Mouse (Mus musculus) CH12.LX (cell line): Measurements from ENCODE around the gene Aldh3b2. TPM values are rescaled to one million over a fixed set of nuclear protein-coding genes. Genes with fewer than 3 reads are reported as not detected.

Experiments used
- DNase-seq: peaks from one replicate; pipeline ENCODE4 v3.0.0-alpha.2; 2013; ENCODE audit errors: extremely low read depth
- H3K27ac ChIP-seq: 2 replicates; pipeline ENCODE4 v1.5.1; 2012; ENCODE audit warnings: low read depth, mild to moderate bottlenecking, control low read depth, moderate library complexity; ENCODE audit not compliant: insufficient read depth
- H3K27me3 ChIP-seq: replicated peaks from 2 replicates; pipeline ENCODE3; 2012; ENCODE audit warnings: inconsistent platforms
- H3K36me3 ChIP-seq, 2 experiments: replicated peaks in 1 of 2; 2 replicates each; pipeline versions ENCODE3 to v1.6.1; 2012; ENCODE audit warnings: inconsistent platforms in 1 of 2, low read length in 1 of 2, mild to moderate bottlenecking in 1 of 2, mixed read lengths in 1 of 2, moderate library complexity in 1 of 2; ENCODE audit not compliant: control insufficient read depth in 1 of 2, insufficient read depth in 1 of 2
- H3K4me1 ChIP-seq, 2 experiments: 2 replicates each; pipeline ENCODE4 v1.6.1; 2012; ENCODE audit warnings: inconsistent platforms in 1 of 2, moderate library complexity in 1 of 2; ENCODE audit not compliant: insufficient read depth in 2 of 2, control insufficient read depth in 1 of 2
- H3K4me2 ChIP-seq: 2 replicates; pipeline ENCODE4 v1.6.1; 2012; ENCODE audit warnings: low read depth, mild to moderate bottlenecking, control low read depth; ENCODE audit not compliant: poor library complexity, insufficient read depth, severe bottlenecking
- H3K4me3 ChIP-seq, 3 experiments: fragments of 150-350 bp in 1 of 3; sonication (generic) in 1 of 3; replicated peaks in 1 of 3; 2 replicates each; pipeline versions ENCODE3 to v1.5.1; 2011 to 2012; ENCODE audit warnings: low read depth in 2 of 3, low read length in 2 of 3, mild to moderate bottlenecking in 2 of 3, moderate library complexity in 2 of 3, control low read depth in 1 of 3, improper control_type of control experiment in 1 of 3, inconsistent platforms in 1 of 3, mixed read lengths in 1 of 3; ENCODE audit not compliant: poor library complexity in 1 of 3
- H3K79me2 ChIP-seq: replicated peaks from 2 replicates; pipeline ENCODE4 v1.6.1; 2012; ENCODE audit warnings: mild to moderate bottlenecking, moderate library complexity; ENCODE audit not compliant: control insufficient read depth, poor library complexity, insufficient read depth, severe bottlenecking; ENCODE audit errors: extremely low read depth
- H3K9ac ChIP-seq: 2 replicates; pipeline ENCODE4 v1.6.1; 2012; ENCODE audit warnings: low read depth, mild to moderate bottlenecking, control low read depth, moderate library complexity; ENCODE audit not compliant: insufficient read depth
- H3K9me3 ChIP-seq: replicated peaks from 2 replicates; pipeline ENCODE3; 2012; ENCODE audit warnings: low read length, inconsistent platforms, mixed read lengths
- CHD2 ChIP-seq: IDR thresholded peaks from 2 replicates; pipeline ENCODE4 v1.6.1; 2011; ENCODE audit warnings: low read length, improper control_type of control experiment
- CTCF ChIP-seq, 2 experiments: IDR thresholded peaks in 1 of 2; conservative IDR thresholded peaks in 1 of 2; 2 replicates each; pipeline ENCODE4 v1.5.1; 2011 to 2012; ENCODE audit warnings: low read depth in 2 of 2, low read length in 2 of 2, improper control_type of control experiment in 1 of 2, inconsistent platforms in 1 of 2, mild to moderate bottlenecking in 1 of 2, moderate library complexity in 1 of 2
- E2F4 ChIP-seq: IDR thresholded peaks from 2 replicates; pipeline ENCODE4 v1.6.1; 2011; ENCODE audit warnings: low read depth, low read length, improper control_type of control experiment; ENCODE audit not compliant: insufficient replicate concordance
- EP300 ChIP-seq: IDR thresholded peaks from 2 replicates; pipeline ENCODE4 v1.6.1; 2011; ENCODE audit warnings: low read length, improper control_type of control experiment
- GABPA ChIP-seq: IDR thresholded peaks from 2 replicates; pipeline ENCODE4 v1.6.1; 2012; ENCODE audit warnings: low read depth, low read length, improper control_type of control experiment, inconsistent platforms; ENCODE audit not compliant: insufficient replicate concordance
- JUN ChIP-seq: IDR thresholded peaks from 2 replicates; pipeline ENCODE4 v1.6.1; 2011; ENCODE audit warnings: low read depth, mild to moderate bottlenecking, low read length, improper control_type of control experiment, moderate library complexity; ENCODE audit not compliant: insufficient read depth
- JUND ChIP-seq: conservative IDR thresholded peaks from 2 replicates; pipeline ENCODE4 v1.6.1; 2011; ENCODE audit warnings: low read depth, low read length, improper control_type of control experiment
- KAT2A ChIP-seq: IDR thresholded peaks from 2 replicates; pipeline ENCODE4 v1.6.1; 2012; ENCODE audit warnings: low read length, improper control_type of control experiment, inconsistent platforms; ENCODE audit not compliant: insufficient replicate concordance
- MAFK ChIP-seq: IDR thresholded peaks from 2 replicates; pipeline ENCODE4 v1.6.1; 2011; ENCODE audit warnings: low read length, improper control_type of control experiment; ENCODE audit not compliant: insufficient replicate concordance
- NELFE ChIP-seq: IDR thresholded peaks from 2 replicates; pipeline ENCODE4 v1.6.1; 2011; ENCODE audit warnings: low read depth, low read length, improper control_type of control experiment
- PAX5 ChIP-seq: IDR thresholded peaks from 2 replicates; pipeline ENCODE4 v1.6.1; 2012; ENCODE audit warnings: low read length, inconsistent platforms, mixed read lengths
- POLR2A ChIP-seq: IDR thresholded peaks from 2 replicates; pipeline ENCODE4 v1.6.1; 2011; ENCODE audit warnings: low read depth, mild to moderate bottlenecking, improper control_type of control experiment, low read length
- POLR2AphosphoS2 ChIP-seq: IDR thresholded peaks from 2 replicates; pipeline ENCODE4 v1.6.1; 2011; ENCODE audit warnings: low read depth, low read length, improper control_type of control experiment
- RAD21 ChIP-seq: IDR thresholded peaks from 2 replicates; pipeline ENCODE4 v1.6.1; 2011; ENCODE audit warnings: low read depth, mild to moderate bottlenecking, low read length, improper control_type of control experiment, moderate library complexity
- SIN3A ChIP-seq: IDR thresholded peaks from 2 replicates; pipeline ENCODE4 v1.6.1; 2012; ENCODE audit warnings: low read length, improper control_type of control experiment, inconsistent platforms
- SMC3 ChIP-seq: IDR thresholded peaks from 2 replicates; pipeline ENCODE4 v1.6.1; 2011; ENCODE audit warnings: low read depth, low read length, improper control_type of control experiment
- TBP ChIP-seq: conservative IDR thresholded peaks from 2 replicates; pipeline ENCODE4 v1.6.1; 2011; ENCODE audit warnings: low read depth, low read length, improper control_type of control experiment
- TCF12 ChIP-seq: IDR thresholded peaks from 2 replicates; pipeline ENCODE4 v1.6.1; 2014; ENCODE audit warnings: low read depth, mild to moderate bottlenecking, inconsistent platforms, low read length, improper control_type of control experiment
- UBTF ChIP-seq: IDR thresholded peaks from 2 replicates; pipeline ENCODE4 v1.6.1; 2012; ENCODE audit warnings: low read depth, mild to moderate bottlenecking, inconsistent platforms, low read length, improper control_type of control experiment, moderate library complexity
- USF1 ChIP-seq: IDR thresholded peaks from 2 replicates; pipeline ENCODE4 v1.6.1; 2014; ENCODE audit warnings: low read depth, mild to moderate bottlenecking, inconsistent platforms, low read length, improper control_type of control experiment
- ZC3H11A ChIP-seq: IDR thresholded peaks from 2 replicates; pipeline ENCODE4 v1.6.1; 2012; ENCODE audit warnings: low read depth, mild to moderate bottlenecking, inconsistent platforms, low read length, improper control_type of control experiment
- ZKSCAN1 ChIP-seq: IDR thresholded peaks from 2 replicates; pipeline ENCODE4 v1.6.1; 2012; ENCODE audit warnings: low read depth, inconsistent platforms, low read length, improper control_type of control experiment, borderline replicate concordance
- ZMIZ1 ChIP-seq: IDR thresholded peaks from 2 replicates; pipeline ENCODE4 v1.6.1; 2012; ENCODE audit warnings: low read depth, mild to moderate bottlenecking, inconsistent platforms, low read length, improper control_type of control experiment
- ZNF384 ChIP-seq: IDR thresholded peaks from 2 replicates; pipeline ENCODE4 v1.6.1; 2012; ENCODE audit warnings: low read depth, low read length, improper control_type of control experiment, inconsistent platforms
- dilution Hi-C: fragments of 300-500 bp; cut with MboI; formaldehyde crosslinking; loops from 2 replicates; pipeline ENCODE4 v1.14.3; 2020; ENCODE audit warnings: low sequenced_read_pairs; ENCODE audit not compliant: extremely low pct_unique_long_range_greater_than_20kb, extremely low pct_ligation_motif_present
- in situ Hi-C: fragments of 300-500 bp; cut with MboI; formaldehyde crosslinking; loops from 3 replicates; pipeline ENCODE4 v1.14.3; 2019; ENCODE audit warnings: low sequenced_read_pairs, low pct_ligation_motif_present, low pct_unique_long_range_greater_than_20kb, mixed read lengths
- polyA plus RNA-seq: library from polyadenylated mRNA; unstranded; fragments of >175 nt; gene quantifications from 2 replicates; pipeline ENCODE4 v1.2.1, GENCODE M21; 2012; ENCODE audit warnings: low read depth; ENCODE audit not compliant: insufficient read length
- total RNA-seq, 2 experiments: library from RNA; depleted of rRNA; stranded (reverse); fragments of 300-350 nt in 1 of 2; fragments of >200 nt in 1 of 2; gene quantifications; 2 replicates each; pipeline ENCODE4 v1.2.3; 2012 to 2014

Aldh3b2 gene
- total and polyA plus RNA-seq, 3 experiments = not detected

GRCm38 (mm10) chr19:3998335-3998734 is 26.2 kb downstream of the Aldh3b2 start:
- Histone ChIP-seq H3K36me3 (peaks cover under 1 to 15% of the 10 kb centered on the region in 2 experiments), H3K4me1 (peaks cover 11 to 23% of the 10 kb centered on the region in 2 experiments), H3K79me2 (no peaks in the 10 kb centered on the region), H3K27ac (no peak overlapping the region), H3K4me3 (no peak overlapping the region), H3K9ac (no peak overlapping the region), H3K4me2 (no peak overlapping the region), H3K27me3 (peaks cover 33% of the 10 kb centered on the region), H3K9me3 (no peaks in the 10 kb centered on the region)
- TF ChIP-seq MAFK = no peak
- no peak for TF ChIP-seq POLR2A
- TF ChIP-seq GABPA = no peak
- no peak for TF ChIP-seq CTCF (conservative IDR thresholded peaks at IDR 0.05 in 1 of 2, IDR thresholded peaks at IDR 0.05 in 1 of 2; ENCODE audit: low read depth in 2 of 2, low read length in 2 of 2)
- TF ChIP-seq JUN = no peak
- TF ChIP-seq NELFE = no peak
- TF ChIP-seq TCF12 = no peak
- no peak for TF ChIP-seq KAT2A
- no peak for TF ChIP-seq ZMIZ1
- no peak for TF ChIP-seq CHD2
- no peak for TF ChIP-seq RAD21
- no peak for TF ChIP-seq ZC3H11A
- TF ChIP-seq EP300 = no peak
- TF ChIP-seq ZNF384 = no peak
- no peak for TF ChIP-seq USF1
- TF ChIP-seq SMC3 = no peak
- TF ChIP-seq POLR2AphosphoS2 = no peak
- no peak for TF ChIP-seq TBP
- dilution Hi-C loops = no loop called here
- no peak for DNase-seq
- in situ Hi-C loops = no loop called here

GRCm38 (mm10) chr19:3999121-3999730 is 27.1 kb downstream of the Aldh3b2 start:
- no peak overlapping the region for H3K27ac ChIP-seq
- H3K4me3 ChIP-seq = peak overlapping the region; percentile 49 to 75 (median 59)
- H3K4me1 ChIP-seq = peaks cover 11 to 23% of the 10 kb centered on the region in 2 experiments
- no peak for DNase-seq
- peaks cover 26% of the 10 kb centered on the region for H3K27me3 ChIP-seq
- dilution Hi-C loops (no loop called here), in situ Hi-C loops (no loop called here)
- H3K9me3 ChIP-seq = no peaks in the 10 kb centered on the region
- peaks cover 7 to 23% of the 10 kb centered on the region in 2 experiments for H3K36me3 ChIP-seq
- no peaks in the 10 kb centered on the region for H3K79me2 ChIP-seq
- peak overlapping the region; percentile 70 for H3K9ac ChIP-seq
- H3K4me2 ChIP-seq = peak overlapping the region; percentile 85; the same call in 1 of the 2 replicates
- TF ChIP-seq POLR2A (no peak), JUND (no peak), SIN3A (no peak), GABPA (no peak), ZKSCAN1 (no peak), E2F4 (no peak), UBTF (no peak), PAX5 (no peak)
